Mouse (Mus musculus): ENCODE measurements around the gene Colec11.

Gene Colec11

DNA sequence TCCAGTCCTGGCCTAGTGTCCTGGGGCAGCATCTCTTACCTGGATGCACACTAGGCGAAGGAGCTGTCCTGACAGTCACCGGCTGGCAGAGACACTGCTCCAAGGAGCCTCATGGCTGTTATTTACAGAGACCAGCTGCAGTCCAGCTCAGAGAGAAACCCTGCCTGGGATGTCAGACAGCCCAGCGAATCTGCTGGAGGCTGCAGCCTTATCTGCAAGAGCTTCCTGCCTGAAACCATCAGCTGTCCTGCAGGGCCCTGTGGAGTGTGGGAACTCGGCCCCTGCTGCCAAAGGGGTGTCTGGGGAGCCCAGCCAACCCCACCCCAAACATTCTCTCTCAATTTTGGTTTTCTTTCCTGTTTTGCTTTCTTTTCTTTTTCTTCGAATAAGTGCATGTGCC is at the start of gene Colec11:
Gene Colec11, minus strand, starts transcription at position 183 of the 400 bp plus-strand sequence.
- no peak for DNase-seq (ENCODE audit: low spot score in 2 of 2)

GRCm38 (mm10) chr12:28667287-28667686 is 44.1 kb upstream of the Colec11 start:
- no peak for DNase-seq (ENCODE audit: low spot score in 2 of 2)

GRCm38 (mm10) chr12:28666734-28667133 is 43.6 kb upstream of the Colec11 start:
- DNase-seq (ENCODE audit: low spot score in 2 of 2), result no peak

GRCm38 (mm10) chr12:28662628-28663027 is 39.5 kb upstream of the Colec11 start:
- DNase-seq (ENCODE audit: low spot score in 2 of 2), result no peak

- DNase-seq (ENCODE audit: low spot score in 2 of 2), result peak; percentile 78 to 83
Observed at GRCm38 (mm10) chr12:28649141-28650110, 26.2 kb upstream of the Colec11 start, which contains the start of gene Rnaseh1. Gene Rnaseh1, plus strand, starts transcription at chr12:28649602.

DNA sequence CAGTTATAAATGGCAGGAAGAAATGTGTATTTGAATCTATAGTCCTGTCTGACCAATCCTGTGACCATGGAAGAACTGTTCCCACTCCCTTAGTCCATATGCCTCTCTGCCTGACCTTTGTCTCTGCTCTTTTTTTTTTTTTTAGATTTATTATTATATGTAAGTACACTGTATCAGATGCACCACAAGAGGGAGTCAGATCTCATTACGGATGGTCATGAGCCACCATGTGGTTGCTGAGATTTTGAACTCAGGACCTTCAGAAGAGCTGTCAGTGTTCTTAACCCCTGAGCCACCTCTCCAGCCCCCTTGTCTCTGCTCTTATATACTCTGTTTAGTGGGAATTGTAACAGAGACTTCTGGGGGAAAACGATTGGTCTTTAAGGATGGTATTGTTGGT is 15.6 kb upstream of the Colec11 start:
- DNase-seq (ENCODE audit: low spot score in 2 of 2), result no peak

DNA sequence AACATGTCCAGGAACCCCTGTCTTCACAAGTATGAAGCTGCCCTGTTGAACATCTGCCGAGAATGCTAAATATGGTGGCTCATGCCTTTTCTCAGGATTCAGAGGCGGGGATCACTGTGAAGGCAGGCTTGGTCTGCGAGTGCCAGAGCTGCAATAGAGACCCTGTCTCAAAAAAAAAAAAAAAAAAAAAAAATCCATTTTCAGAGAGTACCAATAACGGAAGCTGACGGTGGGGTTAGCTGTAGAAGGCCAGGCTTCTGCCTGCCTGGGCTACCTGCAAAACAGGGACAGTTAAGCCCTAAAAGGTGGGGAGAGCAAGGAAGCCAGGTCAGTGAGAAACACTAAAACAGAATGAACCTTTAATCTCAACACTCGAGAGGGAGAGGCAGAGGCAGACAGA is 13.4 kb upstream of the Colec11 start:
- DNase-seq (ENCODE audit: low spot score in 2 of 2), result no peak

GRCm38 (mm10) chr12:28635535-28636476 is 12.6 kb upstream of the Colec11 start, which contains the start of gene Rps7:
Gene Rps7, minus strand, starts transcription at chr12:28635953.
- peak; percentile 88 to 91 for DNase-seq (ENCODE audit: low spot score in 2 of 2)

GRCm38 (mm10) chr12:28635058-28635534 is 11.9 kb upstream of the Colec11 start:
- no peak for DNase-seq (ENCODE audit: low spot score in 2 of 2)

GRCm38 (mm10) chr12:28628436-28628835 is 5.3 kb upstream of the Colec11 start:
- no peak for DNase-seq (ENCODE audit: low spot score in 2 of 2)

GRCm38 (mm10) chr12:28627092-28627491 is 3.9 kb upstream of the Colec11 start:
- no peak for DNase-seq (ENCODE audit: low spot score in 2 of 2)

DNA sequence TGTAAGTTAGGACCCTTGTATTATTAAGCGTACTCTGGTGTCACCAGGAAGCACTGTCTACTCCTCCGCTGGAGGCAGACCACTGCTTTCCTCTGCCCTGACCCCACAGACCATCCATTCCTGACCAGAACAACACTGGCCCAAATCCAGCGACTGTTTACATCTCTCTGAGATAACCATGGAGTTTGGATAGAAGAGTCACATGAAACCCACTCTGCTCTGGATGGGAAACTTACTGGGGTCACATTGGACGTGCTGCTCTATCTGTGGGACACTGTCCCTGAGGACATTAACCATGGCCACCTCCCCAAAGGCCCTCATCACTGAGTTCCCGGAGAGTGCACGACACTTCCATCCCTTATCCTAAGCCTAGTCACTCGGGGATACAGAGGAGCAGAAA is 2.2 kb upstream of the Colec11 start:
- no peak for DNase-seq (ENCODE audit: low spot score in 2 of 2)

GRCm38 (mm10) chr12:28624251-28624650 is 1.1 kb upstream of the Colec11 start:
- DNase-seq (ENCODE audit: low spot score in 2 of 2), result no peak

DNA sequence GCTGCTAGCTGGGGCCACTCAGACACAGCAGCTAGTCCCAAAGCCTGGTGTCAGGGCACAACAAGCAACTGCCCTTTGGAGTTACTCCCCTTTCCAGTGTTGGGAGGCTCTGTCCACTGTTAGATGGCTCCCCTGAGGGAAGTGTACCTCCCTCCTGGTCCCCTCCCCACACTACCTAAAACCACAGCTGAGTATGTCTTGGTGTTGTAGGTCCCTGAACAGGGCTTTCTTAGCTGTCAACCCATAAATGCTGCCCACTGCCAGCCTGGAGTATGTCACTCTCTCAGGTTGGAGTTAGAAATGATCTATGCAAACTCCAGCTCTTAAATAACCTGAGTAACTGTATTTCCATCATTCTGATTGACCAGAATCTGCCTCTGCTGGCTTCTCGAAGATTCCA is 536 bp downstream of the Colec11 start:
- no peak for DNase-seq (ENCODE audit: low spot score in 2 of 2)

DNA sequence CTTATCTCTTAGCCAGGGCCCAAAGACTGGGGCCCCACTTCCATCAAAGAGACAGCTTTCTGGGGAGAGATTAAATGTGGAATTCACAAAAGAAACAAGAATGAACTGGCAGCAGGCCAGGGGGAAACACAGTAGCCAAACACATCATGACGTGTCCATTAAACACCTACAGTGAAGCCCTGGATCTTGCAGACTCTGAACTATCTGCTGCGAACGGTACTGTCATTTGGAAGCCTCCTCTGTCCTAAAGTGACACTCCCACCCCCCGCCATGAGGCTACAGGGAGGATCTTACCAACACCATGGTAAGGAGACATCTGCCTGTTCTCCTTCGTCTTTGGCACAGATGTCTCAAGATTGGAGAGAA is 1.0 kb downstream of the Colec11 start:
- DNase-seq (ENCODE audit: low spot score in 2 of 2), result no peak

GRCm38 (mm10) chr12:28621451-28622166 is 1.6 kb downstream of the Colec11 start:
- no peak for DNase-seq (ENCODE audit: low spot score in 2 of 2)

GRCm38 (mm10) chr12:28617297-28617696 is 5.9 kb downstream of the Colec11 start:
- DNase-seq (ENCODE audit: low spot score in 2 of 2), result no peak

DNA sequence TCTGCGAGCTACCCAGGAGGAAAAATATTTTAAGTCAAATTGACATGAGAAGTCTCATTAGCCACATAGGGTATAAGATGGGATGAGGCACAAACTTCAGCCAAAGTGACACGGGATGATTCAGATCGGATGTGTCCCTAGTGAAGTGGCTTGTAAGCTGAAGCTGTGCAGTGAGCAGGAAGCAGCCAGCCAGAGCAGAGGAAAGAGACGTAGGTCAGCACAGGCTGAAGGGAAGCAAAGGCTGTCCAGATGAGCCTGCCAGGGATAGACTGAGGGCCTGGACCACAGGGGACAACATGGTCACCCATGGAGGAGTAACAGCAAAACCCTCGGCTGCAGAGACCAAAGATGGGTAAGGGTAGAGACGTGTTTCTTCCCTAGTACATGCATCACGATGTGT is 8.8 kb downstream of the Colec11 start:
- no peak for DNase-seq (ENCODE audit: low spot score in 2 of 2)

GRCm38 (mm10) chr12:28612391-28612790 is 10.8 kb downstream of the Colec11 start:
- DNase-seq (ENCODE audit: low spot score in 2 of 2), result no peak

DNA sequence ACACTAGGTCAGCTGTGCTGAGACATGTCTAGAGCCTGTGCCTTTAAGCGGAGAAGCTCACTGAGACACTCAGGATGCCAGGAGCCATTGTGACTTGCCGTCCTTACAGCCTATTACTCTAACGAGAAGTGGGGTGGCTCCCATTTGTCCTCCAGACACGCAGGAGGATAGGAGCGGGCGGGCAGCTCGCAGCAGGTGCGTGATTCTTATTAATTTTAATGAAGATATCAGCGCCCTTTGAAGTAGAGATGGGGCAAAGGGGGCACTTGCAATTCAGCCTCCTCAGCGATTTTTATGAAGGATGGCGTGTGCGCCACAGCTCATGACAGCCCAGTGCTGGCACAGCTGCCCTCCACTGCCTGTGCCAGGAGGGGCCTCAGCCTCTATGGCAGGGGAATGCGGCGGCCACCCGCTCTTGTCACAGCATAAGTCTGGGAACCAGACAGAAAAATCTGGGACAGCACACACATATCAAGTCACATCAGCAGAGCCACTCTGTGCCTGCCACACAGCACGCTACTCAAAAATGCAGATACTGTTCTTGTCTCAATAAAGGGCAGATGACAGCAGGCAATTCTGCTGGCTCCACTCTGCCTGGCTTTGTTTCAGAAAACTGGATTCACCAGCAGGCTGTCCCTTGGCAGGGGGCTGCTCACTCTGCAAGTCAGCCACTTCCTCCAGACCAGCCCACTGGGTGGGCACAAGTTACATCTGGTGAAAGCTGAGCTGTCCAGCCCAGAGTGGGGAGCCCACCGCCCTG is 15.5 kb downstream of the Colec11 start:
- no peak for DNase-seq (ENCODE audit: low spot score in 2 of 2)

- no peak for DNase-seq (ENCODE audit: low spot score in 2 of 2)
Observed at GRCm38 (mm10) chr12:28603494-28603893, 19.7 kb downstream of the Colec11 start.
